Mouse (Mus musculus): ENCODE measurements around the gene Olfr1423. TPM values are rescaled to one million over a fixed set of nuclear protein-coding genes. Genes with fewer than 3 reads are reported as not detected.

The Olfr1423 gene
- polyA plus RNA-seq, 2 experiments = not detected

DNA sequence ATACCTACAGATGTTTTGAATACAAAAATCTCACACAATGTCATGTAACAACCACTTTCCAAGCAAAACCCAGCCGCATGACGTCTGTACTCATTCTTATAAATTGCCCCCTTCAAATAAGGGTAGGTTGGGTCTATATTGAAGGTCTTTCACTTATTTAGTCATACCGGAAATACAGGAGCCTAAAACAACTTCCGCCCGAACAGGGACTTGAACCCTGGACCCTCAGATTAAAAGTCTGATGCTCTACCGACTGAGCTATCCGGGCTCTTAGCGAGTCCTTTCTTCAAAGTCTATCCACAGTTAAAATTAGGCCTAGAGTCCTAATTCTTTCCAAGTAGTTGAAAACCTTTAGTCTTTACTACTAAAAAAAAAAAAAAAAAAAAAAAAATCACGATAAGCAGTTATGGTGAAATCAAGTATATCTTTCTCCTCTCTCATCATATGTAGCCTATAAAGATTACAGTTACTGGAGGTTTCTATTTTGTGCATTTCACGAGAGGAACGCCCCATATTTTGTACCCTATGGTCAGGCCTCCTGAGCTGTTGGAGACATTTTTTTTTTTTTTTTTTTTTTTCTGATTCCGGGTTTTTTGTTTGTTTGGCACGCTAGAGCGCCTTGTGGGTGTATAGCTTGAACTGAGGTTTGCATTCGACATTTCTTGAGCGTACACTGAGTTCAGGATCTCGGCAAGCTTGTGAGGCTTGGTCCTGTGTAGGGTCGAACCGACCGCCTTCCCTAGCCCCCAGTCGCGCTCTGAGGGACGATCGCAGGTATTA, 31.4 kb downstream of the Olfr1423 start:
- H3K4me3 ChIP-seq (replicated peaks; ENCODE audit: low read length) = peak overlapping the region; percentile 62
- peak overlapping the region; percentile 86 for H3K27ac ChIP-seq (replicated peaks; ENCODE audit: low read depth, low read length)
- TF ChIP-seq POLR2A (IDR thresholded peaks at IDR 0.05; ENCODE audit: borderline replicate concordance, extremely low read depth, insufficient read depth, insufficient read length) = peak; percentile 33; the same call in 1 of the 2 replicates
- ATAC-seq (ENCODE audit: low FRiP score, low read depth) = peak; percentile 16
- under 1% methylated on average over 24 of the region's 24 CpGs for WGBS
- H3K27me3 ChIP-seq (ENCODE audit: control insufficient read depth, insufficient read depth, low read length) = no peaks in the 10 kb centered on the region
- H3K4me1 ChIP-seq (ENCODE audit: control insufficient read depth, insufficient read depth, low read length) = peaks cover 8% of the 10 kb centered on the region
- peak overlapping the region; percentile 82 for H3K9ac ChIP-seq (ENCODE audit: low read depth, low read length, severe bottlenecking)
- H3K36me3 ChIP-seq (ENCODE audit: control insufficient read depth, insufficient read depth, low read length) = no peaks in the 10 kb centered on the region
- no peaks in the 10 kb centered on the region for H3K9me3 ChIP-seq (ENCODE audit: control insufficient read depth, low read length)
- peak overlapping the region; percentile 66 for H3K4me2 ChIP-seq (replicated peaks; ENCODE audit: low read depth, low read length, severe bottlenecking)
- peak; percentile 93 for DNase-seq (ENCODE audit: low spot score)

DNA sequence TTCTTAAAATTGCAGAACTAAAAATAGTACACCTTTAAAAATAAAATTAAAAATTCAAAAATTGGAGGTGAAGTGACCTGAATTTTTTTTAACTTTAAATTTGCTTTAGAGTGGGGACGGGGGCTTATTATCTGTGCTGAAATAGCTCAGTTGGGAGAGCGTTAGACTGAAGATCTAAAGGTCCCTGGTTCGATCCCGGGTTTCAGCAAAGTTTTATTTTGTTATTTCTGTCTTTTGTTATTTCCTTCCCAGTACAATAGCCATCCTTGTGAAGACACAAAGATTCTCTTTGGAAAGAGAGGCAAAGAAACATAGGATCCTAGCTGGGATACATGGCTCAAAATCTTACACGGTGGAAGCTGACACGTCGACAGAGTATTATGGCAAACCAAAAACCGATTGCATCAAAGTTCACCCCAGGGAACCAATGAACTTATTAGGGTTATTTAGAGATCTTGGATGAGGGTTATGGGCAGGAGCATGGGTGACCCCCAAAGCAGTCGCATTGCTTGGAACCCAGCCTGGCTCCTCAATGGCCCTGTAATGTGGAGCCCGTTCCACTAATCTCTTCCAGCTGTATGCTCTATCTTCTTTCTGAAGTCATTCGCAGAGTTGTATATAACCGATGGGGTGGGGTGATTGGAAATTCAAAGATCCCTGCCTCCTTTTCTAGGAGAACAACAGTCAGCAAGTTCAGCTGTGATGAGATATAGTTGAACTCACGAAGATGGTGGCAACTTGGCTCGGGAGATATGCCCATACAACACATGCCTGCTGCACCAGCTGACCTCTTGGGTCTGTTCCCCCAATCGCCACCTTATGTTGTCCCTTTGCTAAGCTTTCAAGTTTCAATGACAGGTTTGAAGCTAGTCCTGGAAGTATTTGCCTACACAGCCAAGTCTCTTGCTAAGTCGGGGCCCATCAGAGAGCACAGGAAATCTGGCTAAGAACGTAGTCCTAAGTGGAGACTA, 32.4 kb downstream of the Olfr1423 start:
- H3K4me2 ChIP-seq (replicated peaks; ENCODE audit: low read depth, low read length, severe bottlenecking) = no peak overlapping the region
- H3K4me3 ChIP-seq (replicated peaks; ENCODE audit: low read length) = no peak overlapping the region

DNA sequence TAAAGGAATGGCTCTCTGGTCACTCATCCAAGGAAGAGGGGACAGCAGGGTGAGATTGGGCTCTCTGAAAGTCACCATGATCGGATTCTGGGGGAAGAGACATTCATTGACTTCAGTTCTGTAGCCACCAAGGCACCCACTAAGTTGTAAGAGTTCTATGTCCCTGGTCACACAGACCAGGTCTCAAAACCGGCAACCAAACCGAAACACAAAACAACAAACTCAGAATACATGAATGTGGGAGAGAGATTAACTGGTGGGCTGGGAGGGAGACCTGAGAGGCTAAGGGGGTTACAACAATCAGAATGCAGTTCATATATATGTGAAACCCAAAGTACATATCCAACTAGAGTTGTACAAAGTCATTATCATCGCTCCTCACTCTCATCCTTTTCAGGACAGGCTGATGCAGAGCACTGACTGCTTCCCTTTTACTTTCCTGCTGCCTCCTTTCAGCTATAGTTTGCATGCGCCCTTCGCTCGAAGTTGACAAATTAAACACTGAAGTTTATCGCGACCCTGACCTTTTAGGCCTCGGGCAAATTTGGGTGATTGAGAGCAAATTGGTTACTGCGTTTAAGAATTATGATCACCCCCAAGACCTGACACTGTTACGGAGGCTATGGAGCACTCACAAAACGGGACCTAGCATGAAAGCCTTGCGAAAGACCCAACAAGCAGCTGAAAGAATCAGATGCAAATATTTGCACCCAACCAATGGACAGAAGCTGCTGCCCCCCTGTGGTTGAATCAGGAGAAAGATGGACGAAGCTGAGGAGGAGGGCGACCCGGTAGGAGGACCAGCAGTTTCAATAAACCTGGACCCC, 33.8 kb downstream of the Olfr1423 start:
- Histone ChIP-seq H3K4me2 (replicated peaks; ENCODE audit: low read depth, low read length, severe bottlenecking) (peak overlapping the region; percentile 62), H3K27me3 (ENCODE audit: control insufficient read depth, insufficient read depth, low read length) (no peaks in the 10 kb centered on the region), H3K27ac (replicated peaks; ENCODE audit: low read depth, low read length) (no peak overlapping the region), H3K36me3 (ENCODE audit: control insufficient read depth, insufficient read depth, low read length) (no peaks in the 10 kb centered on the region), H3K9ac (ENCODE audit: low read depth, low read length, severe bottlenecking) (no peak overlapping the region), H3K4me3 (replicated peaks; ENCODE audit: low read length) (peak overlapping the region; percentile 65), H3K4me1 (ENCODE audit: control insufficient read depth, insufficient read depth, low read length) (peaks cover 11% of the 10 kb centered on the region), H3K9me3 (ENCODE audit: control insufficient read depth, low read length) (no peaks in the 10 kb centered on the region)
- peak; percentile 36 for DNase-seq (ENCODE audit: low spot score)
- no peak for ATAC-seq (ENCODE audit: low FRiP score, low read depth)
- no peak for TF ChIP-seq POLR2A (IDR thresholded peaks at IDR 0.05; ENCODE audit: borderline replicate concordance, extremely low read depth, insufficient read depth, insufficient read length)
- WGBS = 11% methylated on average over 17 of the region's 17 CpGs

More for the DNA sequence above, 32.4 kb downstream of the Olfr1423 start:
- Histone ChIP-seq H3K9me3 (ENCODE audit: control insufficient read depth, low read length) (no peaks in the 10 kb centered on the region), H3K9ac (ENCODE audit: low read depth, low read length, severe bottlenecking) (no peak overlapping the region), H3K4me1 (ENCODE audit: control insufficient read depth, insufficient read depth, low read length) (peaks cover 10% of the 10 kb centered on the region), H3K27me3 (ENCODE audit: control insufficient read depth, insufficient read depth, low read length) (no peaks in the 10 kb centered on the region), H3K27ac (replicated peaks; ENCODE audit: low read depth, low read length) (no peak overlapping the region), H3K36me3 (ENCODE audit: control insufficient read depth, insufficient read depth, low read length) (no peaks in the 10 kb centered on the region)
- ATAC-seq (ENCODE audit: low FRiP score, low read depth) (no peak), DNase-seq (ENCODE audit: low spot score) (no peak)
- TF ChIP-seq POLR2A (IDR thresholded peaks at IDR 0.05; ENCODE audit: borderline replicate concordance, extremely low read depth, insufficient read depth, insufficient read length) = no peak
- WGBS = 14% methylated on average over 17 of the region's 17 CpGs

DNA sequence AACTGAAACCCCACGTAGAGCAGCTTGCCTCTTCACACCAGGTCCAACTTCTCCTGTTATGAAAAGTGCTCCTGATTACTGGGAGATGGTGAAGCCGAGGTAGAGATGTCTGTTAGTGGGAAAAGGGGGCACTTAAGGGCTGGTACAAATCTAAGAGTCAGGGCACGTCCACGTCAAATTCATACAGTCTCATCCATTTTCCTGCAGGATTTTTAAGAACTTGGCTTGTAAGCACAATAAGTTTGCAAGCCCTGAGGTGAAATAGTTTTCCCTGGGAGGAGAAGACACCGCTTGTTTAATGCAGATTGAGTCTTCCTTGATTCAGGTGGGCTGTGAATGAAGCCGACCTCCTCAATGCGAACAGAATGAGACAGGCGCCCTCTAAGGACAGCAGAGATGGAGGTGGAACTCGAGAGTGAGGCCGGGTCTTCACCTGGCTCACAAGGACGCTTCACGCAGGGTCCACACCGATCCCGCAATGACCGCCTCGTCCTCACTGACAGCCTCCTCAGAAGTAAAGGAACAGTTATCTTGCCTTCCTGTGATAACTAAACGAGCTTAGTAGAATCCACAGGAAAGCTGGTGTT, 34.7 kb downstream of the Olfr1423 start:
- no peak for ATAC-seq (ENCODE audit: low FRiP score, low read depth)

More for the DNA sequence above, 34.7 kb downstream of the Olfr1423 start:
- WGBS = 1% methylated on average over 17 of the region's 17 CpGs
- TF ChIP-seq POLR2A (IDR thresholded peaks at IDR 0.05; ENCODE audit: borderline replicate concordance, extremely low read depth, insufficient read depth, insufficient read length) = no peak
- no peak for DNase-seq (ENCODE audit: low spot score)
- Histone ChIP-seq H3K36me3 (ENCODE audit: control insufficient read depth, insufficient read depth, low read length) (no peaks in the 10 kb centered on the region), H3K9me3 (ENCODE audit: control insufficient read depth, low read length) (no peaks in the 10 kb centered on the region), H3K4me1 (ENCODE audit: control insufficient read depth, insufficient read depth, low read length) (peaks cover 12% of the 10 kb centered on the region), H3K4me2 (replicated peaks; ENCODE audit: low read depth, low read length, severe bottlenecking) (peak overlapping the region; percentile 62), H3K9ac (ENCODE audit: low read depth, low read length, severe bottlenecking) (peak overlapping the region; percentile 51), H3K4me3 (replicated peaks; ENCODE audit: low read length) (peak overlapping the region; percentile 65), H3K27me3 (ENCODE audit: control insufficient read depth, insufficient read depth, low read length) (no peaks in the 10 kb centered on the region), H3K27ac (replicated peaks; ENCODE audit: low read depth, low read length) (peak overlapping the region; percentile 5; the same call in 1 of the 2 replicates)
